Mouse (Mus musculus) erythroblast, embryonic 14.5 days (primary cell): Measurements from ENCODE around the gene Wdr5.

Source experiments
- GATA1 ChIP-seq: IDR thresholded peaks from 2 replicates; pipeline ENCODE4 v1.6.1; 2012; ENCODE audit warnings: low read length, inconsistent platforms, mixed read lengths
- TAL1 ChIP-seq: IDR thresholded peaks from 3 replicates; pipeline ENCODE4 v1.6.1; 2012; ENCODE audit warnings: low read length, inconsistent platforms, mixed read lengths

GRCm38 (mm10) chr2:27584546-27584945 lies 69.6 kb downstream of the Wdr5 start:
- TF ChIP-seq GATA1 (no peak), TAL1 (no peak)
